Mouse (Mus musculus) mesoderm, embryonic 11.5 days (tissue): ENCODE data around the gene Ddx39.

Source experiments
- DNase-seq: peaks from one replicate; pipeline ENCODE4 v3.0.0-alpha.2; 2012; ENCODE audit warnings: low read depth, low spot score

Ddx39 gene

DNA sequence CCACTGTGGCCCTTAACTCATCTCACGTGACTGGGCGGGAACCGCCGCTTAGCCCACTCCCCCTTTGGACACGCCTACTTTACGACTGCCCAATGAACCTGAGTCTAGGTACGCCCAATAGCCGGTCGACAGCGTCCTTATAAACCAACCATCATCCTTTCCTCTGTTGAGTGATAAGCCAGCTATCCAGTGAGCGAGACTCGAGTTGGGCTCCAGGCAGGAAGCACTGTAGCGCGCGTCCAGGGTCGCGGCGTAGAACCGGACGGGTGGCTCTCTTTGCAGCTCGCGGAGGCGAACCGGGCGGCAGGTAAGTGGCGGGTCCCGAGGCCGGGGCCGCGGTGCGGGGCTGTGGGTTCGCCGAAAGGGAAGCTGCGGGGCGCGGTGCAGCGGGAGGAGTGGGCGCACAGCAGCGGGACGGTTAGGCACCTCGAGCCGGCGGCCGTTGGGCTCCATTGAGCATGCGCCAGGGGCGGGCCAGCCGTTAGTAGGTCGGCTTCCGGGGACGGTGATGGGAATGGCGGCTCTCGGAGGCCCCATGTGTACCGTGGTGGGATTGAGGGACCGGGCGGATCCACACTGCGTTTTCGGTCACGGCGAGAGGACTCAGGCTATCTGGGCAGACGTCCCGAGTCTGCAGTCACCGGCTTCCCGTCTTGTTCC lies at the start of gene Ddx39:
TSS of gene Ddx39 (plus strand) at position 147 of the 660 bp plus-strand sequence.
- DNase-seq, result peak; percentile 98

GRCm38 (mm10) chr8:83665969-83666865 lies 48.8 kb upstream of the Ddx39 start, which contains the start of gene Ptger1:
Gene Ptger1 (plus strand): TSS chr8:83666678.
- DNase-seq, result no peak

DNA sequence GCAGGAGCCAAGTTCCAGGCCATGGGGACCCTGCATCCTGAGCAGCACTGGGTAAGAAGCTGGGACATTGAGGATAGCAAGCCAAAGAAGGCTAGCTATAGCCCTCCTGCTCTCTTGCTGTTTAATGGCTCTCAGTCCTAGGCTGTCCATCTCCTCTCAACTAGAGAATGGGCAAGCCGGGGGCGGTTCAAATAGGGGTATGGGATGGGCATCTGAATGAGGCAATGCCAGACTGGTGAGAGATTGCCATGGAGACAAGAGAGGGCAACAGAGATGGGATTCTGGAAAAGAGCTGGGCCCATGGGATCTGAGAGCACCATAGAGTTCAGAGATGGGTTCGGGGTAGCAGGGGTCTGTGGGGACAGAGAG lies 48.1 kb upstream of the Ddx39 start:
- no peak for DNase-seq

- no peak for DNase-seq
Measured at GRCm38 (mm10) chr8:83667526-83667925, 47.5 kb upstream of the Ddx39 start.

GRCm38 (mm10) chr8:83668010-83668916 lies 46.7 kb upstream of the Ddx39 start:
- DNase-seq, result peak; percentile 88

GRCm38 (mm10) chr8:83669013-83669412 lies 46.0 kb upstream of the Ddx39 start:
- no peak for DNase-seq

- no peak for DNase-seq
Measured at GRCm38 (mm10) chr8:83672936-83673335, 42.0 kb upstream of the Ddx39 start.

- no peak for DNase-seq
Measured at GRCm38 (mm10) chr8:83674497-83674896, 40.5 kb upstream of the Ddx39 start.

DNA sequence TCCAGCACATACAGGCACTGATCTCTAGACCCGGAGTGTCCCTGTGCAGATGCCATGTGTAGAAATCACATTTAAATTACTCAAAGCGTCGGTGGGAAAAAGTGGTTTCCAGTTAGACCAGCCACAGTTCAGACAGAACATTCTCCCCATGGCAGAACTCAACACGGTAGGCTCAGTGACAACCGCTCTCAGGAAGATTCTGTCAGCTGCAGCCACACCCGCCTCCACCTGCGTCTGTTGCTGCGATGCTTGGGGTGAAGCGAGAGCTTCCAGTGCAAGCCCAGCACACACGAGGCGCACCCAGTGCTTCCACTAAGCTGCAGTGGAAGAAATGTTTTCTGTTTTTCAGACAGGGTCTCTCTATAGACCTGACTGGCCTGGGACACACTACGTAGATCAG lies 35.1 kb upstream of the Ddx39 start:
- no peak for DNase-seq

- DNase-seq, result no peak
Measured at GRCm38 (mm10) chr8:83680603-83681002, 34.4 kb upstream of the Ddx39 start.

- DNase-seq, result no peak
Measured at GRCm38 (mm10) chr8:83681099-83681498, 33.9 kb upstream of the Ddx39 start.

GRCm38 (mm10) chr8:83684517-83684916 lies 30.5 kb upstream of the Ddx39 start:
- DNase-seq, result no peak

GRCm38 (mm10) chr8:83689264-83689663 lies 25.7 kb upstream of the Ddx39 start:
- no peak for DNase-seq

DNA sequence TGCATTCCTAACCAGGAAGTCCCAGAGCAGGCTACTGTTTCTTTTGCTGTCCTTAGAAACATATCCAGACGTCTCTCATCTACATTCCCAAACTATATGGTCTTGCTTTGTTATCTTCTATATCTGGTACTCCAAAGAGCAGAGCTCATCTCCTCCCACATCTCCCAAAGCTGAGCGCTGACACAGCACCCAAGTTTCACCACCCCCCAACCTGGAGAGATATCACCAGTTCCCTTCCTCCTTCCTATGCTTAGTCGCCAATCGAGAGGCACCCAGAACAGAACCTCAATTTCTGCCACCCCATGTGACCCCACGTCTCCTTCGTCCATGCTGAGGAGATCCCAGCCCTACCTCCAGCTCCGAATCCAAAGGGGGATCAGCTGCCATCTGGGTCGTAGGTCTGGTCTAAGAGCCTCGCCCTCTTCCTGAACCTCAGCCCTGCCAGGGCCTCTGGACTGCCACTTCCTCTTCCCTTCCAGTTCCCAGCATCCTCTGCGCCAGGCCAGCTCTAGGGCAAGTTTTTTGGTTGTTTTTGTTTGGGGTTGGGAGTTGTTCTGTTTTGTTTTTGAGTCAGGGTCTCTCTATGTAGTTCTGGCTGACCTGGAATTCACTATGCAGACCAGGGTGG lies 21.3 kb upstream of the Ddx39 start:
- DNase-seq, result no peak

GRCm38 (mm10) chr8:83694369-83695160 lies 20.4 kb upstream of the Ddx39 start:
- no peak for DNase-seq

- DNase-seq, result no peak
Measured at GRCm38 (mm10) chr8:83695351-83696106, 19.4 kb upstream of the Ddx39 start.

- DNase-seq, result no peak
Measured at GRCm38 (mm10) chr8:83697374-83698220, 17.4 kb upstream of the Ddx39 start.

DNA sequence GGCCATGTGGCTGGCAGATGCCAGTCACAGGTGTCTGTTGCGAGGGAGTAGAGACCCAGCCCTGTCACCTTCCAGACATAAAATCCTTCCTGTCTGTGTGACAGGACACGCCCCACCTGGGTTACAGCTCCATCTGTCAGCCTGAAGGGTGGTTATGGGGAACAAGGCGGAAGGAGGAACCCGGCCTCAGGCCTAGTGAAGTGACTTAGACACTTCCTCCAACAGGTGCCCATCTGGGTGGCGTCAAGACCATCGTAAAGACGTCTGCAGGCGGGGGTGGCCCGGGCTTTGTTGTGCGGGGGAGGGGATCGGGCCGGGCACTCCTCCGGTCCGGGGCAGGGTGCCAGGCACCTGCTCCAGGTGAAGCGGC lies 16.7 kb upstream of the Ddx39 start:
- DNase-seq, result peak; percentile 22
